Mouse (Mus musculus) forebrain, embryonic 15.5 days (tissue): ENCODE results near the gene Pithd1. TPM values are rescaled to one million over a fixed set of nuclear protein-coding genes. Genes with fewer than 3 reads are reported as not detected.

Experiments used
- ATAC-seq: fragments of 200-750 bp; cut with Nextera tagmentation; replicated peaks from 2 replicates; pipeline ENCODE4 v1.8.0; 2017; ENCODE audit warnings: mild to moderate bottlenecking, moderate TSS enrichment, moderate library complexity
- H3K27ac ChIP-seq: fragments of 300-500 bp; sonication (generic); replicated peaks from 2 replicates; pipeline ENCODE4 v1.5.1; 2015; ENCODE audit warnings: mild to moderate bottlenecking, inconsistent platforms
- H3K27me3 ChIP-seq: fragments of 300-500 bp; sonication (generic); 2 replicates; pipeline ENCODE4 v1.6.1; 2015; ENCODE audit warnings: inconsistent platforms
- H3K36me3 ChIP-seq: fragments of 300-500 bp; sonication (generic); 2 replicates; pipeline ENCODE4 v1.6.1; 2015; ENCODE audit warnings: mild to moderate bottlenecking, inconsistent platforms
- H3K4me1 ChIP-seq: fragments of 300-500 bp; sonication (generic); 2 replicates; pipeline ENCODE4 v1.6.1; 2015; ENCODE audit warnings: inconsistent platforms
- H3K4me2 ChIP-seq: fragments of 300-500 bp; sonication (generic); replicated peaks from 2 replicates; pipeline ENCODE4 v1.6.1; 2015; ENCODE audit warnings: mild to moderate bottlenecking, inconsistent platforms
- H3K4me3 ChIP-seq: fragments of 300-500 bp; sonication (generic); 2 replicates; pipeline ENCODE4 v1.5.1; 2015; ENCODE audit warnings: mild to moderate bottlenecking, inconsistent platforms
- H3K9ac ChIP-seq: fragments of 300-500 bp; sonication (generic); replicated peaks from 2 replicates; pipeline ENCODE4 v1.6.1; 2015; ENCODE audit warnings: mild to moderate bottlenecking, inconsistent platforms
- H3K9me3 ChIP-seq: fragments of 300-500 bp; sonication (generic); 2 replicates; pipeline ENCODE4 v1.6.1; 2016; ENCODE audit warnings: inconsistent platforms
- WGBS: fragments of 180-500 bp; shearing (Covaris S2); methylation state at CpG from one replicate; pipeline ENCODE4 v1.1.7; 2015; ENCODE audit warnings: mixed read lengths; 5-methylcytosine and 5-hydroxymethylcytosine counted together
- polyA plus RNA-seq: library from polyadenylated mRNA; unstranded; fragments of >200 nt; fragmentation: Nextera tagmentation; extraction: Ambion mirVana; gene quantifications from 2 replicates; pipeline ENCODE4 v1.2.1, GENCODE M21; 2015

Gene Pithd1
- polyA plus RNA-seq, 1 experiment from 2014 or later = 55.3 TPM

DNA sequence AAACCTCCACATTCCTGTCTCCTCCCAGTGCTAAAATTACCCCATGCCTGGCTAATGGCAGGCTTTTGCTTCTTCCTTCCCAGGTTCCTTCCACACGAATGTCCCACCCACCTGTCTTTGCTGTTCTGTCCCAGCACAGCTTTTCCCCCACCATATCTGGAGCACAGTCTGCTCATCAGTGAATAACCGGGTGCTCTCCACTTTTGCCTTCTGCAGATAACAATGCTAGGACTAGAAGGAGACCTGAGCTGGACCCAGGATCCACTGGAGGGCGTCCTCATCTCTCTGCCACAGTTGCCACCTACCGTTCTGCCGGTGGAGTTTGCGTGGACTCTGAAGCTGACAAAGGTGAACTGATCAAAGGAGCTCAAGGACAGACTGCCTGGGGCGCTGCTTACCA, 48.2 kb downstream of the Pithd1 start:
- no peak overlapping the region for H3K4me3 ChIP-seq
- no peak for ATAC-seq
- H3K36me3 ChIP-seq = peaks cover 17% of the 10 kb centered on the region
- H3K27me3 ChIP-seq = no peaks in the 10 kb centered on the region
- H3K9ac ChIP-seq = no peak overlapping the region
- WGBS = 81% methylated on average over 7 of the region's 7 CpGs
- H3K4me2 ChIP-seq = no peak overlapping the region
- no peaks in the 10 kb centered on the region for H3K4me1 ChIP-seq
- H3K9me3 ChIP-seq = no peaks in the 10 kb centered on the region
- H3K27ac ChIP-seq = no peak overlapping the region

DNA sequence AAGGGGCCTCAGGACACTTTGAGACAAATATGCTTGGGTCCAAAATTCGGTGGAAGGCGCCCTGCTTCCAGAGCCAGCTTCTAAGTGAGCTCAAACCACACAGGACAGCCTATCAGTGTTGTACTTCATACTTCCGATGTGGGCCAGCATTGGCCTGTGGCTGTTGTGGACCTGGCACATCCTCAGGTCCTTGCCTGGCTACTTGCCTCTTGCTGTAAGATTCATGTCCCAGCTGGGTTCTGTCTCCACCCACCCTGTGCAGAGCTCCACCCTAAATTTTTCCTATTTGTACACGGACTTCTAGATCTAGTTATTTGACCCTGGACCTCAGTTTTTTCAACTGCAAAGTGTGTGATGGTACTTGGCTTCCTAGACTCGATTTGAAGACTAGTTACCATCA, 51.6 kb downstream of the Pithd1 start:
- H3K36me3 ChIP-seq = peaks cover 23% of the 10 kb centered on the region
- ATAC-seq = no peak
- no peak overlapping the region for H3K4me2 ChIP-seq
- H3K4me3 ChIP-seq = no peak overlapping the region
- 66% methylated on average over 5 of the region's 5 CpGs for WGBS
- no peaks in the 10 kb centered on the region for H3K4me1 ChIP-seq
- H3K27ac ChIP-seq = no peak overlapping the region
- H3K9me3 ChIP-seq = no peaks in the 10 kb centered on the region
- H3K27me3 ChIP-seq = no peaks in the 10 kb centered on the region
- no peak overlapping the region for H3K9ac ChIP-seq

GRCm38 (mm10) chr4:135934708-135935500, 52.2 kb downstream of the Pithd1 start:
- Histone ChIP-seq H3K27ac (no peak overlapping the region), H3K4me3 (no peak overlapping the region), H3K4me1 (no peaks in the 10 kb centered on the region), H3K36me3 (peaks cover 23% of the 10 kb centered on the region), H3K4me2 (no peak overlapping the region), H3K9ac (no peak overlapping the region), H3K9me3 (no peaks in the 10 kb centered on the region), H3K27me3 (no peaks in the 10 kb centered on the region)
- WGBS = 47% methylated on average over 12 of the region's 12 CpGs
- no peak for ATAC-seq

- Histone ChIP-seq H3K9ac (no peak overlapping the region), H3K4me1 (no peaks in the 10 kb centered on the region), H3K9me3 (no peaks in the 10 kb centered on the region), H3K36me3 (peaks cover 19% of the 10 kb centered on the region), H3K27ac (no peak overlapping the region), H3K27me3 (no peaks in the 10 kb centered on the region), H3K4me2 (no peak overlapping the region), H3K4me3 (no peak overlapping the region)
- ATAC-seq = no peak
- WGBS = 69% methylated on average over 5 of the region's 5 CpGs
Observed at GRCm38 (mm10) chr4:135931832-135932231, 55.2 kb downstream of the Pithd1 start.

DNA sequence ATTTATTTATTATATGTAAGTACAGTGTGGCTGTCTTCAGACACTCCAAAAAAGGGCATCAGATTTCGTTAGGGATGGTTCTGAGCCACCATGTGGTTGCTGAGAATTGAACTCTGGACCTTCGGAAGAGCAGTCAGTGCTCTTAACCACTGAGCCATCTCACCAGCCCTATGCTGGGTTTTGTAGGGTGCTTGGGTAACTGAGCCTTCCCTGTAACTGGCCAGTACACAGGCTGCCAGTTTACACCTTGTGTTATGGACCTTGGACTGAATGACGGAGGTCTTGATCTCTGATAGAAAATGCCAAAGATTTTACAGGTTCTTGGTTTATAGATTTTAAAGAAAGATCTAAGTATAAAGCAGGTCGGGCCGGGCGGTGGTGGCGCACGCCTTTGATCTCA, 56.8 kb downstream of the Pithd1 start:
- H3K27ac ChIP-seq = no peak overlapping the region
- ATAC-seq = no peak
- no peaks in the 10 kb centered on the region; the same call in 1 of the 2 replicates for H3K4me1 ChIP-seq
- 96% methylated on average over 8 of the region's 8 CpGs for WGBS
- H3K36me3 ChIP-seq = peaks cover 25% of the 10 kb centered on the region
- no peak overlapping the region for H3K4me2 ChIP-seq
- H3K9me3 ChIP-seq = no peaks in the 10 kb centered on the region
- H3K4me3 ChIP-seq = no peak overlapping the region
- H3K9ac ChIP-seq = no peak overlapping the region
- no peaks in the 10 kb centered on the region for H3K27me3 ChIP-seq

- Histone ChIP-seq H3K36me3 (peaks cover 25% of the 10 kb centered on the region), H3K4me1 (no peaks in the 10 kb centered on the region; the same call in 1 of the 2 replicates), H3K27ac (no peak overlapping the region), H3K9ac (no peak overlapping the region), H3K9me3 (no peaks in the 10 kb centered on the region), H3K4me2 (no peak overlapping the region), H3K4me3 (no peak overlapping the region), H3K27me3 (no peaks in the 10 kb centered on the region)
- 93% methylated on average over 9 of the region's 9 CpGs for WGBS
- ATAC-seq = no peak
Observed at GRCm38 (mm10) chr4:135929828-135930227, 57.2 kb downstream of the Pithd1 start.

DNA sequence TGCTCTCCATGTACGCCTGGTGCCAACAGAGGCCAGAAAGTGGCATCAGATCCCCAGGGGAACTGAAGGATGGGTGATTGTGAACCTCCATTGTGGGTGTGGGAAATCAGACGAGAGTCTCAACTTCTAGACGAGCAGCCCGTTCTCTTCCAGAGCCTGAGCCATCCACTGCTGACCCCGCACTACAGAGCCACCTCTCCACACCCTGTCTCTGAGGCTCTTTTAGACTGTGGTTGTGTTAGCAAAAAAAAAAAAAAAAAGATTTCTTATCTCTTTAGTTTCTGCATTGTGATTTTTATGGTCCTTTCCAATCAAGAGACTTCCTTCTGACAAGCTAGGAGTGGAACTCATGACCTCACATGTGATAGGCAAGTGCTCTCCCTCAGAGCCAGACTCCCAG, 57.7 kb downstream of the Pithd1 start:
- Histone ChIP-seq H3K36me3 (peaks cover 25% of the 10 kb centered on the region), H3K4me3 (no peak overlapping the region), H3K4me1 (no peaks in the 10 kb centered on the region; the same call in 1 of the 2 replicates)

DNA sequence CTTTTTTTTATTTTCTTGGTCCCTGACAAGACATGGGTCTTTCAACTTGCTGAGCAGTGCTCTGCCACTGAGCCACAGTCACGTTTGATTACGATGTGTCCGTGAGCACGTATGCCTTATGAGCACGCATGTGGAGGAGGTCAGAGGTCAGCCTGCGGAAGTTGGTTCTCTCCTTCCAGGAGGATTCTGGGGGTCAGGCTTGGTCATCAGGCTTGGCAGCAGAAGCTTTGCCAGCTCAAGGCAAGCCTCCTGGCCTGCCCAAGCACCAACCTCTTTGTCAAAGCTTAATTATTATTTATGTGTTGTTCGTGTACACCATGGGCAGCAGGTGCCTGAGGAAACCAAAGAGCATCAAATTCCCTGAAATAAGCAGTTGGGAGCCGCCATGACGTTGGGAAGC, 58.7 kb downstream of the Pithd1 start:
- Histone ChIP-seq H3K9ac (no peak overlapping the region), H3K36me3 (peaks cover 20% of the 10 kb centered on the region), H3K27me3 (no peaks in the 10 kb centered on the region), H3K4me1 (no peaks in the 10 kb centered on the region; the same call in 1 of the 2 replicates), H3K9me3 (no peaks in the 10 kb centered on the region), H3K4me2 (no peak overlapping the region), H3K27ac (no peak overlapping the region), H3K4me3 (no peak overlapping the region)
- ATAC-seq = no peak
- 80% methylated on average over 9 of the region's 9 CpGs for WGBS

More for the DNA sequence above, 57.7 kb downstream of the Pithd1 start:
- H3K9me3 ChIP-seq = no peaks in the 10 kb centered on the region
- H3K4me2 ChIP-seq = no peak overlapping the region
- ATAC-seq = no peak
- 85% methylated on average over 5 of the region's 5 CpGs for WGBS
- H3K27me3 ChIP-seq = no peaks in the 10 kb centered on the region
- no peak overlapping the region for H3K9ac ChIP-seq
- H3K27ac ChIP-seq = no peak overlapping the region

DNA sequence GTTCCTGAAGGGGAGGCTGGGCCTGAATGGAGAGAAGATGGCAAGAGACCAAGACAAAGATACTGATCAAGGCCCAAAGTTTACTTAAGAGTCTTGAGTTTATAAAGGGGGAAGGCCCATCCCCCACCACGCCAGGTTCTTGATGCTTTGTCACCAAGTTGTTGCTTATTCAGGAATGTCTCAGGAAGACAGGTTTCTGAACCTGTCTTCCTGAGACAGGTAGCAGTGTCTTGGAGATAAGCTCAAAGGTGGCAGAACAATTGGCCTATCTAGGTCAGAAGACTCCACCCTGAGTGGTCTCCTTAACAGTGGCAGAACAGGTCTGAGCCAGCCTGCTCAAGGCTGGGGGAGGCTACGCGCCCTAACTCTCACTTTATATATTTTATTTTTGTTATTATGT, 60.2 kb downstream of the Pithd1 start:
- WGBS = 95% methylated on average over 3 of the region's 3 CpGs
- H3K27ac ChIP-seq = no peak overlapping the region

DNA sequence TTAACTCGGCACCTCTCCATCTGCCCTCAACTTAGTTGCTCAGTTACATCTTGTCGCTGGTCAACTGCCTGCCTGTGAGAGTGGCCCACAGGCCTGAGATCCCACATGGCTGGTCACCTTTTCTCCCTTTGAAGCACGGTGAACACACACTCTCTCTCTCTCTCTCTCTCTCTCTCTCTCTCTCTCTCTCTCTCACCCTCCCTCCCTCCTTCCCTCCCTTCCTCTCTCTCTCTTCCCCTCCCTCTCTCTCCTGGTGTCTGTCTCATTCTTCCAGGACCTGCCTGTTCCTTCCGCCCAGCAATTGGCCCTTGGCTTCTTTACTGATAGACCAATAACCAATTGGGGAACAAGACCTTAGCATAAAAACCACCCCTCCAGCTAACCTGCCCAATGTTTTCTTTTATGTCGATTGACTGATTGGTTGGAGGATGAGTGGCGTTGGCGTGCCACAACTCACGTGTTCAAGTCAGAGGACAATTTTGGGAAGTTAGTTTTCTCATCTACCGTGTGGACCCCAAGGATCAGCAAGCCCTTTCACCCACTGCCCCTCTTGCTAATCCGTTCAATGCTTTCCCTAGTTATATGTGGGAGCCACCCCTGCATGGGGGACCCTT, 60.8 kb downstream of the Pithd1 start:
- 87% methylated on average over 10 of the region's 10 CpGs for WGBS
- no peak for ATAC-seq

More for the DNA sequence above, 60.2 kb downstream of the Pithd1 start:
- Histone ChIP-seq H3K27me3 (no peaks in the 10 kb centered on the region), H3K4me3 (no peak overlapping the region), H3K9me3 (no peaks in the 10 kb centered on the region), H3K4me1 (peaks cover 4% of the 10 kb centered on the region), H3K9ac (no peak overlapping the region), H3K36me3 (peaks cover 17% of the 10 kb centered on the region; the same call in 1 of the 2 replicates), H3K4me2 (no peak overlapping the region)
- no peak for ATAC-seq

More for the DNA sequence above, 60.8 kb downstream of the Pithd1 start:
- Histone ChIP-seq H3K4me1 (peaks cover 9% of the 10 kb centered on the region), H3K9me3 (no peaks in the 10 kb centered on the region), H3K9ac (no peak overlapping the region), H3K27me3 (no peaks in the 10 kb centered on the region), H3K27ac (no peak overlapping the region), H3K4me3 (no peak overlapping the region), H3K4me2 (no peak overlapping the region), H3K36me3 (peaks cover 17% of the 10 kb centered on the region; the same call in 1 of the 2 replicates)
